Mouse (Mus musculus): ENCODE measurements around the gene Dock1. TPM values are rescaled to one million over a fixed set of nuclear protein-coding genes. Genes with fewer than 3 reads are reported as not detected.

Dock1 gene
- polyA plus RNA-seq, 1 experiment from 2014 or later: 17.8 TPM

- Histone ChIP-seq H3K9me3 (replicated peaks; ENCODE audit: control insufficient read depth, low read length) (no peaks in the 10 kb centered on the region), H3K9ac (ENCODE audit: low read length) (no peak overlapping the region), H3K27ac (ENCODE audit: low read length) (no peak overlapping the region), H3K27me3 (ENCODE audit: control insufficient read depth, insufficient read depth, low read length) (no peaks in the 10 kb centered on the region), H3K36me3 (ENCODE audit: control insufficient read depth, insufficient read depth) (no peaks in the 10 kb centered on the region), H3K4me2 (ENCODE audit: low read depth, low read length) (no peak overlapping the region), H3K4me1 (ENCODE audit: control insufficient read depth, insufficient read depth, low read length) (no peaks in the 10 kb centered on the region), H3K4me3 (ENCODE audit: low read length) (no peak overlapping the region)
- no peak for ATAC-seq (replicated peaks; ENCODE audit: extremely low read depth, insufficient read depth, low FRiP score)
- WGBS: 63% methylated on average over 4 of the region's 4 CpGs
Observed at GRCm38 (mm10) chr7:134960871-134961270, 290.4 kb downstream of the Dock1 start.

- H3K4me3 ChIP-seq (ENCODE audit: low read length): no peak overlapping the region
- no peak overlapping the region for H3K27ac ChIP-seq (ENCODE audit: low read length)
- no peak overlapping the region for H3K9ac ChIP-seq (ENCODE audit: low read length)
- no peak for ATAC-seq (replicated peaks; ENCODE audit: extremely low read depth, insufficient read depth, low FRiP score)
- H3K4me1 ChIP-seq (ENCODE audit: control insufficient read depth, insufficient read depth, low read length): no peaks in the 10 kb centered on the region
- H3K36me3 ChIP-seq (ENCODE audit: control insufficient read depth, insufficient read depth): no peaks in the 10 kb centered on the region
- H3K27me3 ChIP-seq (ENCODE audit: control insufficient read depth, insufficient read depth, low read length): no peaks in the 10 kb centered on the region
- no peaks in the 10 kb centered on the region for H3K9me3 ChIP-seq (replicated peaks; ENCODE audit: control insufficient read depth, low read length)
- 89% methylated on average over 2 of the region's 2 CpGs for WGBS
- H3K4me2 ChIP-seq (ENCODE audit: low read depth, low read length): no peak overlapping the region
Observed at GRCm38 (mm10) chr7:134961608-134962007, 291.2 kb downstream of the Dock1 start.

- Histone ChIP-seq H3K27ac (ENCODE audit: low read length) (no peak overlapping the region), H3K9ac (ENCODE audit: low read length) (no peak overlapping the region), H3K4me3 (ENCODE audit: low read length) (no peak overlapping the region), H3K4me2 (ENCODE audit: low read depth, low read length) (no peak overlapping the region), H3K36me3 (ENCODE audit: control insufficient read depth, insufficient read depth) (peaks cover 3% of the 10 kb centered on the region; the same call in 1 of the 2 replicates), H3K9me3 (replicated peaks; ENCODE audit: control insufficient read depth, low read length) (no peaks in the 10 kb centered on the region), H3K27me3 (ENCODE audit: control insufficient read depth, insufficient read depth, low read length) (no peaks in the 10 kb centered on the region), H3K4me1 (ENCODE audit: control insufficient read depth, insufficient read depth, low read length) (no peaks in the 10 kb centered on the region)
- no peak for ATAC-seq (replicated peaks; ENCODE audit: extremely low read depth, insufficient read depth, low FRiP score)
- 89% methylated on average over 3 of the region's 3 CpGs for WGBS
Observed at GRCm38 (mm10) chr7:134990244-134990643, 319.8 kb downstream of the Dock1 start.

DNA sequence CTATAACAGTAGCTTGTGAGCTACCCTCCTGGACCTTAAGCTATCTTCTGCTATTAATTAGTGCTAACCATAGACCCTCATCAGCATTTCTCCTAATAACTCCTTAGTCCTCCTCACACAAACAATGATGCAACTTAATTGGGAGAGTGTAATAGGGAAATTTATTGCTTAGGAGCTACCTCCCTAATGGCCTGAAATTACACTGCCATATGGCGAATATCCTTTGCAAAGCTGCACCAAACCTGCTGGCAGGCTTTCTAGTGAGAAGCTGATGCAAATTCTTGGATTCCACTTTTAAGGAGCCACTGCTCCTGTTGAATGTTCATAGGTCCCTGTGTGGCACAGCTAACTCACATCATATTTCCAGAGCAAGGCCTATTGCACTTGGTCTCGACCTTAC, 320.5 kb downstream of the Dock1 start:
- Histone ChIP-seq H3K9me3 (replicated peaks; ENCODE audit: control insufficient read depth, low read length) (no peaks in the 10 kb centered on the region), H3K27ac (ENCODE audit: low read length) (no peak overlapping the region), H3K27me3 (ENCODE audit: control insufficient read depth, insufficient read depth, low read length) (no peaks in the 10 kb centered on the region), H3K4me2 (ENCODE audit: low read depth, low read length) (no peak overlapping the region), H3K4me3 (ENCODE audit: low read length) (no peak overlapping the region), H3K9ac (ENCODE audit: low read length) (no peak overlapping the region), H3K4me1 (ENCODE audit: control insufficient read depth, insufficient read depth, low read length) (no peaks in the 10 kb centered on the region), H3K36me3 (ENCODE audit: control insufficient read depth, insufficient read depth) (peaks cover 3% of the 10 kb centered on the region; the same call in 1 of the 2 replicates)
- 84% methylated on average over 2 of the region's 2 CpGs for WGBS
- no peak for ATAC-seq (replicated peaks; ENCODE audit: extremely low read depth, insufficient read depth, low FRiP score)

DNA sequence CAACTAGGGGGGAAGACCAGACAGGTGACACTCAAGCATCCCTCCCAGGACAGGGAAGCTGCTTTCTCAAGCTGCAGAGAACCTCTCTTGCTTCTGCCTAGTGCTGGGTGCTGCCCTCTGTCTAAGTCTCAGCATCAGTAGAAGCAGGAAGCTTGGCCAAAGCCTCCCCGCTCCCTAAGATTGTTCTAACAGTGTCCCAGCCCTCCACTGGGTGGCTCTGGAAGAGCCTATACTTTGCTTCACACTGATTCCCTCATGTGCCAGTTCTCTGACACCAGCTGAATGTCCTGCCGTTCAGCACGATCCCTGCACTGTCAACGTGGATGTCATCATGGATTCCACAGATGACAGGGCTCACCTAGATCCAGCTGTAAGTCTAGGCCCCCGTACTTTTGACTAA, 324.5 kb downstream of the Dock1 start:
- H3K27me3 ChIP-seq (ENCODE audit: control insufficient read depth, insufficient read depth, low read length): no peaks in the 10 kb centered on the region
- no peak overlapping the region for H3K4me3 ChIP-seq (ENCODE audit: low read length)
- no peak overlapping the region for H3K27ac ChIP-seq (ENCODE audit: low read length)
- H3K9ac ChIP-seq (ENCODE audit: low read length): no peak overlapping the region
- H3K9me3 ChIP-seq (replicated peaks; ENCODE audit: control insufficient read depth, low read length): no peaks in the 10 kb centered on the region
- WGBS: 73% methylated on average over 5 of the region's 5 CpGs
- ATAC-seq (replicated peaks; ENCODE audit: extremely low read depth, insufficient read depth, low FRiP score): no peak
- no peak overlapping the region for H3K4me2 ChIP-seq (ENCODE audit: low read depth, low read length)
- peaks cover 3% of the 10 kb centered on the region; the same call in 1 of the 2 replicates for H3K36me3 ChIP-seq (ENCODE audit: control insufficient read depth, insufficient read depth)
- no peaks in the 10 kb centered on the region for H3K4me1 ChIP-seq (ENCODE audit: control insufficient read depth, insufficient read depth, low read length)

- Histone ChIP-seq H3K4me1 (ENCODE audit: control insufficient read depth, insufficient read depth, low read length) (no peaks in the 10 kb centered on the region), H3K27me3 (ENCODE audit: control insufficient read depth, insufficient read depth, low read length) (no peaks in the 10 kb centered on the region), H3K4me3 (ENCODE audit: low read length) (no peak overlapping the region), H3K4me2 (ENCODE audit: low read depth, low read length) (no peak overlapping the region), H3K9me3 (replicated peaks; ENCODE audit: control insufficient read depth, low read length) (no peaks in the 10 kb centered on the region), H3K27ac (ENCODE audit: low read length) (no peak overlapping the region), H3K36me3 (ENCODE audit: control insufficient read depth, insufficient read depth) (no peaks in the 10 kb centered on the region), H3K9ac (ENCODE audit: low read length) (no peak overlapping the region)
- 86% methylated on average over 1 of the region's 1 CpGs for WGBS
- ATAC-seq (replicated peaks; ENCODE audit: extremely low read depth, insufficient read depth, low FRiP score): no peak
Observed at GRCm38 (mm10) chr7:135002216-135002615, 331.8 kb downstream of the Dock1 start.

DNA sequence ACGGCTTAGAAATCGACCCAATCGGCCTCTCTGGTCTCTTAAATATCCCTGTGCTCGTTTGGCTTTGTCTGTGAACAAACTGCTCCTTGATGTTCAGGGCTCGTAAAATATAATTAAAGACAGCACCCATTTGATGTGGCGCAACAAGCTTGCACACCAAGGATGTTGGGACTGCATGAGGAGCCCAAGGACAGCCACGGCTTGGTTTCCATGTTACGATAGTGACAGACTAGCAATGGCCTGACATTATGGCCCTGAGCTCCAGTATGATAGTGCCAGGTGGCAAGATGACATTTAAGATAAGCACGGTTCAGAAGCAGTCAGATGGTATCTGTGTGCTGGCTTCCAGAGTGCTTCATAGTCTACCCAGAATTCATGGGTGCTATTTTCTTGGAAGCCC, 332.4 kb downstream of the Dock1 start:
- Histone ChIP-seq H3K4me3 (ENCODE audit: low read length) (no peak overlapping the region), H3K27me3 (ENCODE audit: control insufficient read depth, insufficient read depth, low read length) (no peaks in the 10 kb centered on the region), H3K4me2 (ENCODE audit: low read depth, low read length) (no peak overlapping the region), H3K9me3 (replicated peaks; ENCODE audit: control insufficient read depth, low read length) (no peaks in the 10 kb centered on the region), H3K9ac (ENCODE audit: low read length) (no peak overlapping the region), H3K36me3 (ENCODE audit: control insufficient read depth, insufficient read depth) (no peaks in the 10 kb centered on the region), H3K27ac (ENCODE audit: low read length) (no peak overlapping the region), H3K4me1 (ENCODE audit: control insufficient read depth, insufficient read depth, low read length) (no peaks in the 10 kb centered on the region)
- no peak for ATAC-seq (replicated peaks; ENCODE audit: extremely low read depth, insufficient read depth, low FRiP score)
- WGBS: 80% methylated on average over 9 of the region's 9 CpGs

DNA sequence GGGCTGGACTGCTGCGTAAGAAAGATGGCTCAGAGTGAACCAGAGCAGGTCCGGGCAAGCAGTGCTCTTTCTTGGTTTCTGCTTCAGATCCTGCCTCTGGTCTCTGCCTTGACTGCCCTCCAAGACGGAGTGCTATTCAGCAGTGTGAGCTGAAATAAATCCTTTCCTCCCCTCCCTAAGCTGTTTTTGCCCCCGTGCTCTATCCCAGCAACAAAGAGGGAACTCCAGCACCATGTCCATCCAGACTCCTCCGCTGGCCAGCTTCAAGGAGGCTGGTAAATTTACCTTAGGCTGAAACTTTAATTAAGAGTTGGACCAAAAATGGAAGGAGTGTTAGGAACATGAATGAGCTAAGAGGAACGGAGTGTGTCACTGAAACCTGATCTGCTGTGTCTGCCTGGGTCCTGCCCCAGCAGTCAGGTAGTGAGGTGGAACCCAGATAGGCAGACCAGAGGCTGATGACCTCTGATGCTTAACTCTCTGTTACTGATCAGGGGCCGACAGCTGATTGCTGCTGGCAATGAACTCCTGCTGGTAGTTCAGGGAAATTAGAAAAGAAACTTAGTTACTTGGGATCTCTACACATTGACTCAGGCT, 335.6 kb downstream of the Dock1 start:
- no peak overlapping the region for H3K4me2 ChIP-seq (ENCODE audit: low read depth, low read length)
- H3K4me3 ChIP-seq (ENCODE audit: low read length): no peak overlapping the region
- H3K36me3 ChIP-seq (ENCODE audit: control insufficient read depth, insufficient read depth): no peaks in the 10 kb centered on the region
- no peak overlapping the region for H3K9ac ChIP-seq (ENCODE audit: low read length)
- H3K27ac ChIP-seq (ENCODE audit: low read length): no peak overlapping the region
- WGBS: 66% methylated on average over 7 of the region's 7 CpGs
- no peaks in the 10 kb centered on the region for H3K27me3 ChIP-seq (ENCODE audit: control insufficient read depth, insufficient read depth, low read length)
- no peak for ATAC-seq (replicated peaks; ENCODE audit: extremely low read depth, insufficient read depth, low FRiP score)
- H3K4me1 ChIP-seq (ENCODE audit: control insufficient read depth, insufficient read depth, low read length): no peaks in the 10 kb centered on the region
- no peaks in the 10 kb centered on the region for H3K9me3 ChIP-seq (replicated peaks; ENCODE audit: control insufficient read depth, low read length)

DNA sequence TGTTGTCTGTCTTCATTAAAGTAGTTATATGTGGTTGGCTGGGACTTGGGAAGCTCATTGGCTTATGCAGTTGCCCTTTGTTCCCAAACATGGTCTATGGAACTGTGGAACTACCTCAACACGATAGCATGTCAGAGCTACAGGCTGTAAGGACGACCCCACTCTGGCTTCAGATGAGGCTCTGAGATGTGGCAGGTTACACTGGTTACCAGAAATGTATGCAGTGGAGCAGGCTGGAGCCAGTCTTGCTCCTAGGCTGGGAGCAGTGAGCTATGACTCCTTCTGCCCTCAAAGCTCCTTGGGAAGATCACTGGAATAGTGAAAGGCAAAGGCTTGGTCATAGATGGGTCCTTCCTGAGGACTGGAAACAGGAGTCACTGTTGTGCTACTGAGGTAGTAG, 337.6 kb downstream of the Dock1 start:
- no peaks in the 10 kb centered on the region for H3K4me1 ChIP-seq (ENCODE audit: control insufficient read depth, insufficient read depth, low read length)
- WGBS: 85% methylated on average over 2 of the region's 2 CpGs
- ATAC-seq (replicated peaks; ENCODE audit: extremely low read depth, insufficient read depth, low FRiP score): no peak
- no peak overlapping the region for H3K27ac ChIP-seq (ENCODE audit: low read length)
- H3K27me3 ChIP-seq (ENCODE audit: control insufficient read depth, insufficient read depth, low read length): no peaks in the 10 kb centered on the region
- no peaks in the 10 kb centered on the region for H3K9me3 ChIP-seq (replicated peaks; ENCODE audit: control insufficient read depth, low read length)
- no peaks in the 10 kb centered on the region for H3K36me3 ChIP-seq (ENCODE audit: control insufficient read depth, insufficient read depth)
- H3K9ac ChIP-seq (ENCODE audit: low read length): no peak overlapping the region
- no peak overlapping the region for H3K4me2 ChIP-seq (ENCODE audit: low read depth, low read length)
- H3K4me3 ChIP-seq (ENCODE audit: low read length): no peak overlapping the region
